Mouse (Mus musculus): ENCODE data around the gene Tmem52. TPM values are rescaled to one million over a fixed set of nuclear protein-coding genes. Genes with fewer than 3 reads are reported as not detected.
"Not testable (repeated sequence)": the region's sequence is repeated elsewhere in the genome, so short reads cannot be mapped to it uniquely, and the experiment has no call there.

Tmem52 gene
- polyA plus RNA-seq (2014; fragmentation: Nextera tagmentation; extraction: Ambion mirVana): not detected in 2 replicates

DNA sequence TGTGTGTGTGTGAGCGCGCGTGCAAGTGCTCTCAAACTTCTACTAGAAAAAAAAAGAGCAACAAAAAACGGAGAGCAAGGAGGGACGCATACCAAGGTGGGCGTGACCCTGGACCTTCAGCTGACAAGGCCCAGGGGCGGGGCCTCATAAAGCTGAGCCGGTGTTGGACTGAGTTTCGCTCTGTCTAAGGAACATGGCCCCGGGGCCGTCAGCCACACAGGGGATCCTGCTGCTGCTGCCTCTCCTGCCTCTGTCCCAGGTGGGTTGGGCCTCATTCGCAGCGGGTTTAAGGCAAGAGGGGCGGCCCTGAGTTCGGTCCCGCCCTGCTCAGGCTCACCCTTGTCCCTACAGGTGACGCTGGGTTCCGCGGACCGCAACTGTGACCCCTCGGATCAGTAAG is at the start of gene Tmem52:
Tmem52 (plus strand) TSS at position 163 of the 400 bp plus-strand sequence.
- no peaks in the 10 kb centered on the region for H3K9me3 ChIP-seq (ENCODE audit: control insufficient read depth, low read length)
- no peaks in the 10 kb centered on the region for H3K36me3 ChIP-seq (ENCODE audit: control insufficient read depth, insufficient read depth, low read length)
- peak within 1 kb of the TSS; percentile 60 for H3K4me2 ChIP-seq (ENCODE audit: low read length)
- WGBS: 10% methylated on average over 21 of the region's 21 CpGs
- H3K4me1 ChIP-seq (ENCODE audit: control insufficient read depth in 2 of 2, insufficient read depth in 2 of 2, low read length in 2 of 2): peaks cover 0 to 3% of the 10 kb centered on the region in 2 experiments; a peak in 2 of 4 replicates
- H3K4me3 ChIP-seq (ENCODE audit: control insufficient read depth in 1 of 2, insufficient read depth in 1 of 2, low read depth in 1 of 2, low read length in 2 of 2): peak within 1 kb of the TSS; percentile 26 to 34
- no peak within 1 kb of the TSS for H3K27ac ChIP-seq (replicated peaks in 1 of 2; ENCODE audit: control insufficient read depth in 1 of 2, insufficient read depth in 1 of 2, low read depth in 2 of 2, low read length in 2 of 2)
- no peak for ATAC-seq (ENCODE audit: insufficient number of reproducible peaks, insufficient read depth, low FRiP score, low read depth)
- H3K27me3 ChIP-seq (ENCODE audit: control insufficient read depth, insufficient read depth, low read length): peaks cover 15% of the 10 kb centered on the region
- H3K9ac ChIP-seq (ENCODE audit: low read length): no peak within 1 kb of the TSS

DNA sequence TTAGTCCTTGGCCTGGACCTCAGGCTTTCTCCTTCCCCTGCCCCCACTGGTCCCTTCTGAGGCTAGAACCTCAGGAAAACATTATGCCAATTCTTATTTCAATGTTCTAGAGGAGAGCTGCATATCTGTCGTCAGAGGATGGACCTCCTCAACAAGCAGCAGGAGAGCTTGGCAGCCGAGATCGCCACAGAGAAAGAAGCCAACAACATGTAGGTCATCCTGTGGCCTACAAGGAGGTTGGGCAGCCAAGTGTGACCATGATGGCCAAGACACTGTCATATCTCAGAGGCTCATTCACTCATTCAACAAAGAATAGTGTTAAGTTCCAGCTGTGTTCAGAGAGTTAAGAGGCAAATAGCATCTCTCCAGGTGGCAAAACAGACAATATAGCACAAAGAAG is 48.8 kb upstream of the Tmem52 start:
- no peak overlapping the region for H3K27ac ChIP-seq (replicated peaks in 1 of 2; ENCODE audit: control insufficient read depth in 1 of 2, insufficient read depth in 1 of 2, low read depth in 2 of 2, low read length in 2 of 2)
- H3K4me2 ChIP-seq (ENCODE audit: low read length): no peak overlapping the region
- H3K27me3 ChIP-seq (ENCODE audit: control insufficient read depth, insufficient read depth, low read length): no peaks in the 10 kb centered on the region
- no peak overlapping the region for H3K4me3 ChIP-seq (ENCODE audit: control insufficient read depth in 1 of 2, insufficient read depth in 1 of 2, low read depth in 1 of 2, low read length in 2 of 2)
- no peaks in the 10 kb centered on the region for H3K4me1 ChIP-seq (ENCODE audit: control insufficient read depth in 2 of 2, insufficient read depth in 2 of 2, low read length in 2 of 2)
- no peak overlapping the region for H3K9ac ChIP-seq (ENCODE audit: low read length)
- no peak for ATAC-seq (ENCODE audit: insufficient number of reproducible peaks, insufficient read depth, low FRiP score, low read depth)
- 74% methylated on average over 3 of the region's 3 CpGs for whole genome bisulfite sequencing
- no peaks in the 10 kb centered on the region for H3K36me3 ChIP-seq (ENCODE audit: control insufficient read depth, insufficient read depth, low read length)
- H3K9me3 ChIP-seq (ENCODE audit: control insufficient read depth, low read length): no peaks in the 10 kb centered on the region

DNA sequence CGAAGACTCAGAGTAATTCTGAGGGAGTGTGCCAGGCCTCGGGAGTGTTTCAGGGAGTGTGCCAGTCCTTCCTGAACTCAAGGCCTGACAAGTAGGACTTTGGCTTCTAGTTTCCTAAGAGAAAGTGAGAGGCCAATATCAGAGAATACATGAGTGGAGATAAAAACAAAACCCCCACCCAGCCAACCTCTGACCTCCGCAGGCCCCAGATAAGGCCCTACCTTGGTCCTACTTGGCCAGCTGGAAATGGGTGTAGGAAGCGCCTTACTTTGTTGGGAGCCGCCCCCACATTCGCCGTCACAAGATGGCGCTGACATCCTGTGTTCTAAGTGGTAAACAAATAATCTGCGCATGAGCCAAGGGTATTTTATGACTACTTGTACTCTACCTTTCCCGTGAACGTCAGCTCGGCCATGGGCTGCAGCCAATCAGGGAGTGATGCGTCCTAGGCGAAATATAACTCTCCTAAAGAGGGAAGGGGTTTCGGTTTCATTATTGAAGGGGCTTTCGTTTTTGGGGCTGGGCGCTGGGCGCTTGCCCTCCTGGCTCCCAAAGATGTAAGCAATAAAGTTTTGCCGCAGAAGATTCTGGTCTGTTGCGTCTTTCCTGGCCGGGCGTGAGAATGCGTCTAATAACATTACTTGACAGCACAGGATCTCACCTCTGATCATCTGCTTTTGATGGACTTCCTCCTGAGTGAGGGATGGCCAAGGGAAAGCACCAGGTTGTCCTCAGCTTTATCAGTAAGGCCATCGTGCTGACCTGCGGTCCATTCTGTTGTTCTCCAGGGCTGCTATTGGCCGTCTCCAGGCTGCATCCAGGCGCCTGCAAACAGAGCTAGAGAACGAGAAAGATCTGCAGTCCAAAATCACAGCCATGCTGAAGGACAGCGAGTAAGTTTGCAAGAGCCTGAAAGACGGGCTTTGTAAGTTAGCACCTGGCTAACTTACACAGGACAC is 47.2 kb upstream of the Tmem52 start:
- not testable (repeated sequence) for ATAC-seq (ENCODE audit: insufficient number of reproducible peaks, insufficient read depth, low FRiP score, low read depth); H3K36me3 ChIP-seq (ENCODE audit: control insufficient read depth, insufficient read depth, low read length); H3K9ac ChIP-seq (ENCODE audit: low read length); H3K27me3 ChIP-seq (ENCODE audit: control insufficient read depth, insufficient read depth, low read length); H3K27ac ChIP-seq (replicated peaks in 1 of 2; ENCODE audit: control insufficient read depth in 1 of 2, insufficient read depth in 1 of 2, low read depth in 2 of 2, low read length in 2 of 2); H3K9me3 ChIP-seq (ENCODE audit: control insufficient read depth, low read length); H3K4me2 ChIP-seq (ENCODE audit: low read length); H3K4me3 ChIP-seq (ENCODE audit: control insufficient read depth in 1 of 2, insufficient read depth in 1 of 2, low read depth in 1 of 2, low read length in 2 of 2); H3K4me1 ChIP-seq (ENCODE audit: control insufficient read depth in 2 of 2, insufficient read depth in 2 of 2, low read length in 2 of 2)
- 76% methylated on average over 20 of the region's 30 CpGs for WGBS

DNA sequence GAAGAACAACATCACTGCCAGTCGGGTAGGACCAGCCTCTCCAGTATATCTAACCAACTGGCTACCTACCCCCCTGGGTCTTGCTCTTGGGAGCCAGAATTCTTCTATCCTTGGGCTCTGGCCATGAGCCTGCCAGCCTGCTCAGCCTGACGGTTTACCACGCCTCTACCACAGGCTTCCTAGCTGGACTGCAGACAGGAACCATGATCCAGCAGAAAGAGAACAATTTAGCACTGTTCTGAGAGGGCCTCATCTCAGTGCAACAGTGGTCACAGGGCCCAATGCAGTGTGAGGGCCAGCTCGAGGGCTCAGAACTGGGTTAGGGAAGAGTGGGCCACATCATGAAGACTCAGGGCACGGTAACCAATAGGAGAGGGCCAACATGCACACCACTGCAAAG is 44.9 kb upstream of the Tmem52 start:
- Histone ChIP-seq H3K27ac (replicated peaks in 1 of 2; ENCODE audit: control insufficient read depth in 1 of 2, insufficient read depth in 1 of 2, low read depth in 2 of 2, low read length in 2 of 2) (no peak overlapping the region), H3K4me1 (ENCODE audit: control insufficient read depth in 2 of 2, insufficient read depth in 2 of 2, low read length in 2 of 2) (no peaks in the 10 kb centered on the region; a peak in 1 of 4 replicates), H3K9ac (ENCODE audit: low read length) (no peak overlapping the region), H3K4me2 (ENCODE audit: low read length) (no peak overlapping the region), H3K27me3 (ENCODE audit: control insufficient read depth, insufficient read depth, low read length) (no peaks in the 10 kb centered on the region), H3K4me3 (ENCODE audit: control insufficient read depth in 1 of 2, insufficient read depth in 1 of 2, low read depth in 1 of 2, low read length in 2 of 2) (no peak overlapping the region), H3K36me3 (ENCODE audit: control insufficient read depth, insufficient read depth, low read length) (no peaks in the 10 kb centered on the region), H3K9me3 (ENCODE audit: control insufficient read depth, low read length) (no peaks in the 10 kb centered on the region)
- ATAC-seq (ENCODE audit: insufficient number of reproducible peaks, insufficient read depth, low FRiP score, low read depth): no peak
- 84% methylated on average over 5 of the region's 5 CpGs for WGBS

DNA sequence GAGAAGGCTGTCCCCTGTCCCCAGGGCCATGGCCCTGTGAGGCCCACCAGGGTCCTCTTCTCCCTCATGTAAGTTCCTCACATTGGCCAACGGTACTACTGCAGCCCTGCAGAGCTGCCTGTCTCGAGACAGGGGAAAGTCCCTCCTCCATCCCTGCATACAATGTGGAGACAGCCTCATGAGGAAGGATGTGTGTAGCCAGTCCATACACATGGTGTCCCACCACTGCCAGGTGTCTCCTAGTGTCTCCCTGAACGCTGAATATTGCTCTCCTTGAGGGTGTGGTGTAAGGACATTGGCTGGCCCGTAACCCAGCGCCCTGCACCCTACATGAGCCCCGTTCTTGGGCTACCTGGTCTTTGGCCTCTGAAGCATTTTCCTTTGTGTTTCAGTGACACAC is 42.6 kb upstream of the Tmem52 start:
- H3K27ac ChIP-seq (replicated peaks in 1 of 2; ENCODE audit: control insufficient read depth in 1 of 2, insufficient read depth in 1 of 2, low read depth in 2 of 2, low read length in 2 of 2): no peak overlapping the region
- H3K9me3 ChIP-seq (ENCODE audit: control insufficient read depth, low read length): no peaks in the 10 kb centered on the region
- no peak overlapping the region for H3K4me2 ChIP-seq (ENCODE audit: low read length)
- no peak for ATAC-seq (ENCODE audit: insufficient number of reproducible peaks, insufficient read depth, low FRiP score, low read depth)
- no peaks in the 10 kb centered on the region; a peak in 1 of 4 replicates for H3K4me1 ChIP-seq (ENCODE audit: control insufficient read depth in 2 of 2, insufficient read depth in 2 of 2, low read length in 2 of 2)
- no peaks in the 10 kb centered on the region for H3K36me3 ChIP-seq (ENCODE audit: control insufficient read depth, insufficient read depth, low read length)
- H3K27me3 ChIP-seq (ENCODE audit: control insufficient read depth, insufficient read depth, low read length): no peaks in the 10 kb centered on the region
- H3K4me3 ChIP-seq (ENCODE audit: control insufficient read depth in 1 of 2, insufficient read depth in 1 of 2, low read depth in 1 of 2, low read length in 2 of 2): no peak overlapping the region
- WGBS: 72% methylated on average over 6 of the region's 6 CpGs
- H3K9ac ChIP-seq (ENCODE audit: low read length): no peak overlapping the region

DNA sequence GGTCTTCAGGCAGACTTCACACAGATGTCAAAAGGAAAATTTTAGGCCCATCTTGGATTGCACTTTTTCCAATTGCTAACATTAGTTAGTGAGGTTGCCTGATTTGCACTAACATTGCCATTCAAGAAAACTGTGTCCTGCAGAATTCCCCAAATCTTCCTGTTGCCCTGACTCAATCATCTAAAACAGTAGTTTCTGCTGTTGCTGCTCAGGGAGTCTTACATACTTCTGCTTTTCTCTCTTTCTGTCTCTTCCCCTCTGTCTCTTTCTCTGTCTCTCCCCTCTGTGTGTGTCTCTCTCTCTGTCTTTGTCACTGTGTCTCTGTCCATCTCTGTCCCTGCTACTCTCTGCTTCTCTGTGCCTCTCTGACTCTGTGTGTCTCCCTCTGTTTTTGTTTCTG is 40.5 kb upstream of the Tmem52 start:
- no peak overlapping the region for H3K4me3 ChIP-seq (ENCODE audit: control insufficient read depth in 1 of 2, insufficient read depth in 1 of 2, low read depth in 1 of 2, low read length in 2 of 2)
- H3K36me3 ChIP-seq (ENCODE audit: control insufficient read depth, insufficient read depth, low read length): no peaks in the 10 kb centered on the region

DNA sequence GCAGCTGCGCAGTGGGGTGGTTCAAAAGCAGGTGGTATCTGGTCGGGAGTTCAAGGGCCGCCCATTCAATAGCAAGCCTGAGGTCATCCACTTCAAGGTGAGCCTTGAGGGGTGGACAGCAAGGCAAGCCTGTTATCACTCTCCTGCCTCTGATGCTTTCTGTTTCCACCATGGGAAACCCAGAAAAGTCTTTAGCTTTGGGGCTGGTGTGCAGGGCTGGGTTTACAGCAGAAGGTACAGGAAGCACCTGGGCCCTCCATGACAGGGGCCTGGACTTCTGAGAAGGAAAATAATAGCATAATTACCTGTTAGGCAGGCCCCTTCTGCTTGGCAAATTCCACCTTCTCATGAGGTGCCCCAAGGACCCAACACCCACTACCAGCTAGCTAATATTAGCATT is 39.7 kb upstream of the Tmem52 start:
- no peak overlapping the region for H3K27ac ChIP-seq (replicated peaks in 1 of 2; ENCODE audit: control insufficient read depth in 1 of 2, insufficient read depth in 1 of 2, low read depth in 2 of 2, low read length in 2 of 2)
- no peaks in the 10 kb centered on the region for H3K27me3 ChIP-seq (ENCODE audit: control insufficient read depth, insufficient read depth, low read length)
- H3K36me3 ChIP-seq (ENCODE audit: control insufficient read depth, insufficient read depth, low read length): no peaks in the 10 kb centered on the region
- H3K4me1 ChIP-seq (ENCODE audit: control insufficient read depth in 2 of 2, insufficient read depth in 2 of 2, low read length in 2 of 2): no peaks in the 10 kb centered on the region; a peak in 1 of 4 replicates
- H3K9ac ChIP-seq (ENCODE audit: low read length): no peak overlapping the region
- no peak overlapping the region for H3K4me3 ChIP-seq (ENCODE audit: control insufficient read depth in 1 of 2, insufficient read depth in 1 of 2, low read depth in 1 of 2, low read length in 2 of 2)
- no peak overlapping the region for H3K4me2 ChIP-seq (ENCODE audit: low read length)
- no peaks in the 10 kb centered on the region for H3K9me3 ChIP-seq (ENCODE audit: control insufficient read depth, low read length)
- 68% methylated on average over 3 of the region's 3 CpGs for WGBS
- no peak for ATAC-seq (ENCODE audit: insufficient number of reproducible peaks, insufficient read depth, low FRiP score, low read depth)

More for the DNA sequence above, 40.5 kb upstream of the Tmem52 start:
- no peak for ATAC-seq (ENCODE audit: insufficient number of reproducible peaks, insufficient read depth, low FRiP score, low read depth)
- Histone ChIP-seq H3K27me3 (ENCODE audit: control insufficient read depth, insufficient read depth, low read length) (no peaks in the 10 kb centered on the region), H3K27ac (replicated peaks in 1 of 2; ENCODE audit: control insufficient read depth in 1 of 2, insufficient read depth in 1 of 2, low read depth in 2 of 2, low read length in 2 of 2) (no peak overlapping the region), H3K4me1 (ENCODE audit: control insufficient read depth in 2 of 2, insufficient read depth in 2 of 2, low read length in 2 of 2) (no peaks in the 10 kb centered on the region; a peak in 1 of 4 replicates), H3K4me2 (ENCODE audit: low read length) (no peak overlapping the region), H3K9ac (ENCODE audit: low read length) (no peak overlapping the region), H3K9me3 (ENCODE audit: control insufficient read depth, low read length) (no peaks in the 10 kb centered on the region)
